Mouse (Mus musculus) heart, embryonic 11.5 days (tissue): ENCODE results near the gene Prdm16. TPM values are rescaled to one million over a fixed set of nuclear protein-coding genes. Genes with fewer than 3 reads are reported as not detected.

Experiments used
- ATAC-seq: fragments of 200-750 bp; cut with Nextera tagmentation; replicated peaks from 2 replicates; pipeline ENCODE4 v1.8.0; 2017; ENCODE audit warnings: moderate library complexity; ENCODE audit not compliant: insufficient number of reproducible peaks, low FRiP score, low TSS enrichment
- H3K27ac ChIP-seq: fragments of 300-500 bp; sonication (generic); 2 replicates; pipeline ENCODE4 v1.5.1; 2014; ENCODE audit warnings: mild to moderate bottlenecking, low read depth, low read length
- H3K27me3 ChIP-seq: fragments of 300-500 bp; sonication (generic); 2 replicates; pipeline ENCODE4 v1.6.1; 2014; ENCODE audit warnings: mild to moderate bottlenecking, low read length, mixed read lengths; ENCODE audit not compliant: control insufficient read depth, insufficient read depth
- H3K36me3 ChIP-seq: fragments of 300-500 bp; sonication (generic); 2 replicates; pipeline ENCODE4 v1.6.1; 2014; ENCODE audit warnings: mild to moderate bottlenecking, low read length, moderate library complexity, mixed read lengths; ENCODE audit not compliant: control insufficient read depth, insufficient read depth
- H3K4me1 ChIP-seq: fragments of 300-500 bp; sonication (generic); 2 replicates; pipeline ENCODE4 v1.6.1; 2014; ENCODE audit warnings: low read length; ENCODE audit not compliant: control insufficient read depth, insufficient read depth
- H3K4me2 ChIP-seq: fragments of 300-500 bp; sonication (generic); 2 replicates; pipeline ENCODE4 v1.6.1; 2014; ENCODE audit warnings: mild to moderate bottlenecking, moderate library complexity
- H3K4me3 ChIP-seq: fragments of 300-500 bp; sonication (generic); 2 replicates; pipeline ENCODE4 v1.5.1; 2014; ENCODE audit warnings: low read depth, low read length
- H3K9ac ChIP-seq: fragments of 300-500 bp; sonication (generic); 2 replicates; pipeline ENCODE4 v1.6.1; 2014; ENCODE audit warnings: mild to moderate bottlenecking, low read depth, low read length, moderate library complexity
- H3K9me3 ChIP-seq: fragments of 300-500 bp; sonication (generic); replicated peaks from 2 replicates; pipeline ENCODE4 v1.6.1; 2016; ENCODE audit warnings: low read length; ENCODE audit not compliant: control insufficient read depth
- WGBS: fragments of 180-500 bp; shearing (Covaris S2); extraction: QIAGEN DNeasy Blood & Tissue Kit; methylation state at CpG from one replicate; pipeline ENCODE4 v1.1.7; 2014; ENCODE audit not compliant: insufficient replicate concordance; 5-methylcytosine and 5-hydroxymethylcytosine counted together
- polyA plus RNA-seq: library from polyadenylated mRNA; unstranded; fragments of >200 nt; fragmentation: Nextera tagmentation; extraction: Ambion mirVana; gene quantifications from 2 replicates; pipeline ENCODE4 v1.2.1, GENCODE M21; 2014

Gene Prdm16
- polyA plus RNA-seq, 1 experiment from 2014 or later = 14.2 TPM

DNA sequence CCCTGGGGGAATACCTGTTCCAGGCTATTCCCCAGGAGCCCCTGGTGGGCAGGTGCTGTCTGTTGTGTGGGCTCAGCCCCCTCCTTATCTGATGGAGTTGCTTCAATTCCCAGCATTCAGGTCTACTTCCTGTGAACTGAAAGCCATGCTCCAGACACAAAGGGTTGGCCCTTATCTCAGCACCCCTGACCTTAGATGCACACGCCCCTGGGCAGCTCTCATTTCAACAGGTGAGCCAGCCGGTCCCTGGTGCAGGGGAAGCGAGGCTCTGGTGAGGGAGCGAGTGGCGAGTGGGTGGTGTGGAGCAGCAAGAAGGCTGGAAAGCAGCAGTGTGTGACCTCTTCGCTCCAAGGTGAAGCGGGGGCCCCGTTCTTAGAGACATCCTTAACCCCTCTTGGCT, 226.1 kb downstream of the Prdm16 start:
- H3K4me1 ChIP-seq = peaks cover 38% of the 10 kb centered on the region
- ATAC-seq = no peak
- H3K36me3 ChIP-seq = no peaks in the 10 kb centered on the region
- H3K27ac ChIP-seq = peak overlapping the region; percentile 60
- H3K9me3 ChIP-seq = no peaks in the 10 kb centered on the region
- no peak overlapping the region for H3K4me3 ChIP-seq
- H3K9ac ChIP-seq = no peak overlapping the region; the same call in 1 of the 2 replicates
- WGBS = 39% methylated on average over 8 of the region's 8 CpGs
- H3K27me3 ChIP-seq = peaks cover 40% of the 10 kb centered on the region
- no peak overlapping the region for H3K4me2 ChIP-seq

DNA sequence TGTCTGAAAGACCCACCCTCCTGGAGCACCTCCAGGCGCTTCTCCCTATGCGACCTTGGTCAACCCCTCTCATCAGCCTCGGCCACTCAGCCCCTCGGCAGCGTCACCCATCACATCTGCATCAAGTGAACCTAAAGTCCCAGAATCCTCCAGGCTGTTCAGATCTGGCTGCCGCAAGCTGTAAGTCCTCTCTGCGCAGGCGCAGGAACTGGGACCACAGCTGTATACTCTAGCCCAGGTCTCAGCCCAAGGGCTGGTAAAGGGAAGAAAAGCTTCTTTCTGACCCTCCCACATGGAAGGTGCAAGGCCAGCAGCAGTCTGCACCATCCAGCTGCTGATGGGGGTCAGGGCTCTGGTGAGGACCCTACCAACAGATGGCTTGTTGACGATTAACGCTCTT, 226.8 kb downstream of the Prdm16 start:
- H3K36me3 ChIP-seq = no peaks in the 10 kb centered on the region
- no peak overlapping the region for H3K4me3 ChIP-seq
- 58% methylated on average over 10 of the region's 10 CpGs for WGBS
- ATAC-seq = no peak
- no peak overlapping the region for H3K9ac ChIP-seq
- H3K27me3 ChIP-seq = peaks cover 42% of the 10 kb centered on the region
- H3K9me3 ChIP-seq = no peaks in the 10 kb centered on the region
- H3K27ac ChIP-seq = no peak overlapping the region
- H3K4me1 ChIP-seq = peaks cover 38% of the 10 kb centered on the region
- H3K4me2 ChIP-seq = no peak overlapping the region

DNA sequence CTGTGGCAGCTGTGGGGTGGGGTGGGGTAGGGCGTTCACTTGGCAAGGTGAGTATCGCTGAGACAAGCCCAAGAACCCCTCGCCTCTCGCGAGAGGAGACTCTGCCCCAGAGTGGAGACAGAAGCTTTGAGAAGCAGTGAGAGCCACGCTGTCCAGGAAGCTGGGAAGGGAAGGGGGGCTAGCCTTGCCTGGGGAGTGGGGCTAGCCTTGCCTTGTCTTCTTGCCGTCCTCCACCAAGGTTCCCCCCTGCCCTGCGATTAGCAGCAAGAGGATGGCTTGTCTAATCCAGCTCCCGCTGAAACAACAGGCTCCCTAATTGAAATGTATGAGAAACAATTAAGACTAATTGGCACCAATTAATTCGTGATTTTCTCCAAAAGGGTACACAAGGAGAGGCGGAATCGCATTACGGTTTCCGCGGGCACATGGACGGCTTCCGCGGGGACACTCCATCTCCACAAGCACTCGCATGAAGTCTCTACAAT, 227.4 kb downstream of the Prdm16 start:
- ATAC-seq = no peak
- H3K36me3 ChIP-seq = no peaks in the 10 kb centered on the region
- H3K9ac ChIP-seq = no peak overlapping the region
- H3K4me1 ChIP-seq = peaks cover 38% of the 10 kb centered on the region
- no peaks in the 10 kb centered on the region for H3K9me3 ChIP-seq
- peaks cover 39% of the 10 kb centered on the region for H3K27me3 ChIP-seq
- no peak overlapping the region for H3K4me2 ChIP-seq
- H3K27ac ChIP-seq = no peak overlapping the region
- WGBS = 45% methylated on average over 19 of the region's 19 CpGs
- no peak overlapping the region for H3K4me3 ChIP-seq

DNA sequence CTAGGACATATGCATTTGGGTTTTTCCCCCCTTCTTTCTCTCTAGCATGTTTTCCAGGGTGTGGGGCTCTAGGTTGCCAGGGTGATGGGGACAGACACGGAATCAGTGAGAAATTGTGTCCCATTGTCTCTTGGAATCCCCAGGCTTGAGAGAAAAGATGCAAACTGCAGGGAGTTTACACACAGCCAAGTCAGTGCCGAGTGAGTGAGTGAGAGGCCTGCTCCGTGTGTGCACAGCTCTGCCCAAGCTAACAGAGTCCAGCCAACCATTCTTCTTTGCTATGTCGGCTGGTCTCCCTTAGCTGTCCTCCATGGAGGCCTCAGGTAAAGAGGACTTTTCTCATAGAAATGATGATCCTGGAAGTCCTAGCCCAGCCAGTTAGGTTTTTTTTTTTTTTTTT, 233.7 kb downstream of the Prdm16 start:
- WGBS = 46% methylated on average over 4 of the region's 4 CpGs
- Histone ChIP-seq H3K27me3 (peaks cover 24% of the 10 kb centered on the region), H3K4me1 (peaks cover 16% of the 10 kb centered on the region), H3K4me3 (no peak overlapping the region), H3K36me3 (no peaks in the 10 kb centered on the region), H3K9ac (no peak overlapping the region), H3K4me2 (no peak overlapping the region), H3K9me3 (no peaks in the 10 kb centered on the region), H3K27ac (no peak overlapping the region)
- no peak for ATAC-seq

DNA sequence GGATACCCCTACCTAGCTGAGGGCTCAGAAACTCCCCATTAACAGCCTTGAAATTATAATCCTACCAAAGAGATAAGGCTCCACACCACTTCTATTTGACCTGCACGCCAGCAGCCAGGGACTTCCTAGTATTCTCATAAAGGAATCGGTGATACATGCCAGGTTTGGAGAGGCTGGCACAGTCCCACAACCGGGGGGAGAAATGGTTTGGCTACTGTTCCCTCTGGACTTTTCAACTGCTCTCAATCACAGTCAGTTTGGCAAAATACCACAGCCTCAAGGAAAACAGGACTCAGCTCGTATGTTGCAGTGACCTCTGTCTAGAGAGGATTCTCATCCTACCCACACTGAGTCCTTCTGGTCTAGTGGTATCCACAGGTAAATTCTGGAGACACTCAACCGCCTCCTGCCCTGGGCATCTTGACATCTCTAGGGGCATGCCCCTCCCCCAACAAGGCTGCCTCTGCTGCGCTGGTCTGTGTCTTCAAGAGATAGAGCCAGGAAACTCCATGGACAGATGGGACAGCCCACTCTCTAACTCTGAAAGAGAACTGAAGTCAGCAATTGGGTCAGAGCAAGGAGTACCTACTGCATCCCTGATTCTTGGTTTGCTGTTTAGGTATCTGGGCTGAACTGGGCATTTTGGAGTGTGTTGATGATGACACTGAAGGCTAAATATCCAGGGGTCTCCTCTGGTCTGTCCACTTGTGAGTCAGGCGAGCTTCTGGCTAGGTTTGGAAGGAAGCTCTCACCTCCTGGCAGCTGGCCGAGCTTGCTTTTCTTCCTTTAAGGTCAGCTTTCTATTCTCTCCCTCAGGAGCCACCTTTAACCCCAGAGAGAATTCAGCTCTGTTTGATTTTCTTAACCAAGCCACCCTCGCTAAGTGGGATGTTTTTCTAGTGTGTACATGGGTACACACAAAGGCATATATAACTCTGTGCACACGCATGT, 234.4 kb downstream of the Prdm16 start:
- Histone ChIP-seq H3K4me2 (no peak overlapping the region), H3K27ac (no peak overlapping the region; the same call in 1 of the 2 replicates), H3K9ac (no peak overlapping the region), H3K9me3 (no peaks in the 10 kb centered on the region), H3K4me1 (peaks cover 16% of the 10 kb centered on the region), H3K4me3 (no peak overlapping the region), H3K36me3 (no peaks in the 10 kb centered on the region), H3K27me3 (peaks cover 24% of the 10 kb centered on the region)
- no peak for ATAC-seq
- WGBS = 49% methylated on average over 10 of the region's 10 CpGs

DNA sequence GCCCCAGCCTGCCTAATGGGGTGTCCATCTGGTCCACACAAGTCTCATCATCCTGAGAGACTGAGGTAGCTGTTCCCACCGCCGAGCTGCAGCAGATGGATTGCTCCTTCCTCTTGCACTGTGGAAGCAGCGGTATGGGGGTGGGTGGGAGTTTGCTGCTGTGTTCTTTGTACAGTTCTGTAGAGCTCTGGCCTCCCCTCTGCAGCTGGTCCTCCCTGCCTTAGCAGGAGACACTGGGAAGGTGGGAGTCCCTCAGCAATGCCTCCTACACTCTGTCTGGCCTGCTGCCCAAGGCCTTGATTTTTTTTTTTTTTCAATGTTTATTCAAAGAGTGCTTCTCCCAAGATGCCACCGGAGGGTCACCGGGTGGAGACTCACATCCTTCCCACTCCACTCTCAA, 235.3 kb downstream of the Prdm16 start:
- Histone ChIP-seq H3K4me2 (no peak overlapping the region), H3K9me3 (no peaks in the 10 kb centered on the region), H3K27me3 (peaks cover 22% of the 10 kb centered on the region), H3K4me1 (peaks cover 16% of the 10 kb centered on the region), H3K4me3 (no peak overlapping the region), H3K9ac (no peak overlapping the region), H3K27ac (no peak overlapping the region), H3K36me3 (no peaks in the 10 kb centered on the region)
- 48% methylated on average over 5 of the region's 5 CpGs for WGBS
- peak; percentile 69 for ATAC-seq

DNA sequence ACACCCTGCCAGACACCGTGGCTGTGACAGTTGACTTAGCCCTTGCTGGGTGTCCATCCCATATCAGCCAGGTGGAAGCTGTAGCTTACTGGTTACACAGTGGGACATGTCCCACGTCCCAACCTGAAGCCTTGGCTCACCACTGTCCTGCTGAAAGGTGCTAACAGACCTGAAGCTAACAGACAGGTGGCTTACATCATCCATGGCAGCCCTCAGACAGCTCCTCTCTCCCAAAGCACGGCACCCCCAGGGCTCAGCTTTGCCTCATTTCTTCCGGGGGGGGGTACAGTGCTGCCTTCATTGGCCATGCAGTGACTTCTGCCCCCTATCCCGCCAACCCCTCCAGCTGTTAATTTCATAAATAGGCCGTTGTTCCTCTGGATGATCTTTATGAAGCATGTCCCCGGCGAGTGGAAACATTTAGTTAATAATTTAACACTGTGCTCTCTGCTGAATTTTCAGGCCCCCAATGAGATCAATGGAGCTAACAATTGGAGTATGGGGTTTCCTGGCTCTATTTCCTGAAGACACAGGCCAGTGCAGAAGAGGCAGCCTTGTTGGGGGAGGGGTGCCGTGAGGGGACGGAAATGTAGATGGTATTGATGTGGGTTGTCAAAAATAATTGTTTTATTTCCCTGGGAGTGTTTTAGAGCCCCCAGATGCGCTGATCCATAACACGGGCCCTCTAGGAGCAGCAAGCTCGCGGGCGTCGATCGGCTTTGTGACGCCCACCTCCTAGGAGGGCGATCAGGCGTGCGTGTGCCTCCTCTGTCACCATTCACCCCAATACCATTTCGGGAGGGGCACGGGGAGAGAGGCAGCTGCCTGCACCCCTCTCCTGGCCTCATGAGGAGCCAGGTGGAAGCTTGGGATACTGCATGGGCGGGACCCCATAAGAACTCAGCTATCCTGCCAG, 236.2 kb downstream of the Prdm16 start:
- no peaks in the 10 kb centered on the region for H3K9me3 ChIP-seq
- no peaks in the 10 kb centered on the region for H3K36me3 ChIP-seq
- peaks cover 16% of the 10 kb centered on the region for H3K4me1 ChIP-seq
- H3K27ac ChIP-seq = no peak overlapping the region
- H3K9ac ChIP-seq = no peak overlapping the region
- ATAC-seq = 0 out of 2 replicates have a peak, but pooled peaks have one; percentile 23
- no peak overlapping the region for H3K4me3 ChIP-seq
- H3K4me2 ChIP-seq = no peak overlapping the region
- 82% methylated on average over 24 of the region's 24 CpGs for WGBS
- peaks cover 27% of the 10 kb centered on the region for H3K27me3 ChIP-seq

DNA sequence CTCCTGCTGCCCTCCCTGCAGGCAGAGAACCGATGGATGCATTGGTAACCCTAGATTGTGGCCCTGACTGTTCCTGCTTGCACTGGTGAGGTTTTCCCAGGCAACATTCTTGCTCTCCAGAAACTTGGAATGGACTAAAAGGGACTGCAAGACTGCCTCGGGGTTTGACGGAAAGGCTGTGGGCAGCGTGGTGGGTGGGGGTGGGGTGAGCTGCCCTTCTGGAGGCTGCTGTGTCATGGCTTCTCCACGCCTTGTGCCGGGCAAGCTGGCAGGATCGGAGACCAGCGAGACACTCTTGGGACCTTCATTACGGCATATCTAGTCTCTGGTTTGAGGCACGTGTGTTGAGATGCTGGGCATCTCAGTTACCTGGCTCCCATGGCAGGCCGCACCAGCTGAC, 237.0 kb downstream of the Prdm16 start:
- H3K27ac ChIP-seq = no peak overlapping the region
- H3K4me1 ChIP-seq = peaks cover 21% of the 10 kb centered on the region
- WGBS = 82% methylated on average over 11 of the region's 11 CpGs
- H3K4me3 ChIP-seq = no peak overlapping the region
- no peak overlapping the region for H3K9ac ChIP-seq
- no peaks in the 10 kb centered on the region for H3K9me3 ChIP-seq
- no peak overlapping the region for H3K4me2 ChIP-seq
- H3K36me3 ChIP-seq = no peaks in the 10 kb centered on the region
- no peak for ATAC-seq
- H3K27me3 ChIP-seq = peaks cover 31% of the 10 kb centered on the region
